Mouse (Mus musculus) B cell, adult 67 days (primary cell): Measurements from ENCODE around the gene Olfr341. TPM values are rescaled to one million over a fixed set of nuclear protein-coding genes. Genes with fewer than 3 reads are reported as not detected.

Source experiments
- total RNA-seq, 2 experiments: library from RNA; stranded (reverse); gene quantifications; 4 replicates each; pipeline ENCODE4 v1.2.4; 2023

Gene Olfr341
- not detected for total RNA-seq

GRCm38 (mm10) chr2:36482368-36482767 lies at the start of gene Olfr341:
Gene Olfr341 (minus strand): TSS chr2:36482468.

GRCm38 (mm10) chr2:36524698-36525097 lies 42.4 kb upstream of the Olfr341 start, which contains the start of gene Olfr342:
Gene Olfr342 (plus strand): TSS chr2:36524998.

DNA sequence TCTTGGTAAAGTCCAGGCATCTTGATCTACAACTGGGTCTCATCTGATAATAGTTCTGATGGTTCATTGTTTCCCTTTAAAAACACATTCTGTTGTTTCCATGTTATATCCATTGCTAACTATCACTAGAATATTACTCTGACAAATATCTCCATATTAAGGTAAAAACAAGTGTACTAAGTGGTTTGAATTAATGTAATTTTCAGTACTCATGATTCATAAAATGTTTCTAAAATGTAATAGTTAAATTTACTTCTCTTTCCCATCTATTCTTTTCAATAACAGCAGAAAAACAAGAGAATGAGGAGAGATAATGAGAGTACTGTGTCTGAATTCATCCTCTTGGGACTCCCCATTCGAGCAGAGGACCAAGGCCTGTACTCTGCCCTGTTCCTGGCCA lies 30.0 kb downstream of the Olfr341 start, which contains the start of gene Olfr340:
TSS of gene Olfr340 (plus strand) at position 301 of the 400 bp plus-strand sequence.

Other genes starting within 250 kb of the Olfr341 start
- gene Olfr338, start 108.9 kb downstream of the Olfr341 start, total RNA-seq, result not detected
- not detected for gene Olfr339, start 63.5 kb downstream of the Olfr341 start, total RNA-seq
- not detected for gene Olfr340, start 29.9 kb downstream of the Olfr341 start, total RNA-seq
- not detected for gene Olfr342, start 42.5 kb upstream of the Olfr341 start, total RNA-seq
- gene Olfr344, start 84.2 kb upstream of the Olfr341 start, total RNA-seq, result not detected
- gene Olfr345, start 157.6 kb upstream of the Olfr341 start, total RNA-seq, result not detected
- gene Olfr346, start 203.3 kb upstream of the Olfr341 start, total RNA-seq, result not detected
- gene Olfr347, start 249.4 kb upstream of the Olfr341 start, total RNA-seq, result not detected